Mouse (Mus musculus) heart, postnatal 10 days (tissue): Measurements from ENCODE around the gene Clmp. TPM values are rescaled to one million over a fixed set of nuclear protein-coding genes. Genes with fewer than 3 reads are reported as not detected.
A peak's percentile ranks its signal among the peaks of the same experiment; 100 is the strongest.
"Not testable (repeated sequence)": the region's sequence is repeated elsewhere in the genome, so short reads cannot be mapped to it uniquely, and the experiment has no call there.

Source experiments
- DNase-seq, 2 experiments: peaks; one replicate each; pipeline ENCODE4 v3.0.0; 2021
- intact Hi-C: fragments of 180-260 bp; cut with DNase I; formaldehyde crosslinking; loops from one replicate; pipeline ENCODE4 v1.15.1; 2025
- total RNA-seq, 2 experiments: library from RNA; stranded (reverse); gene quantifications; 2 replicates each; pipeline ENCODE4 v1.2.3; 2021

The Clmp gene
- total RNA-seq, 2 experiments from 2014 or later = 4.8 to 7.8 TPM

- intact Hi-C loops = no loop called here
- no peak for DNase-seq
Measured at GRCm38 (mm10) chr9:40767946-40768345, 82.2 kb downstream of the Clmp start.

GRCm38 (mm10) chr9:40772246-40772645 lies 86.5 kb downstream of the Clmp start:
- intact Hi-C loops = no loop called here
- DNase-seq = peak in 1 of 2 experiments; percentile 50

GRCm38 (mm10) chr9:40773142-40773541 lies 87.4 kb downstream of the Clmp start:
- DNase-seq, intact Hi-C loops: not testable (repeated sequence)

- intact Hi-C loops = no loop called here
- DNase-seq = no peak
Measured at GRCm38 (mm10) chr9:40773869-40774268, 88.1 kb downstream of the Clmp start.

- intact Hi-C loops = no loop called here
- no peak for DNase-seq
Measured at GRCm38 (mm10) chr9:40776044-40776443, 90.3 kb downstream of the Clmp start.

GRCm38 (mm10) chr9:40776459-40777248 lies 90.9 kb downstream of the Clmp start:
- intact Hi-C loops = no loop called here
- DNase-seq = peak; percentile 64

GRCm38 (mm10) chr9:40780111-40780510 lies 94.3 kb downstream of the Clmp start:
- intact Hi-C loops = loop anchor here (2.0 kb wide), 1 partner anchor 19 kb away; no protein-coding TSS in a partner anchor
- DNase-seq = no peak

GRCm38 (mm10) chr9:40780892-40781725 lies 95.3 kb downstream of the Clmp start:
- DNase-seq = peak; percentile 33 to 57
- intact Hi-C loops = loop anchor here (2.0 kb wide), 1 partner anchor 20 kb away; no protein-coding TSS in a partner anchor

- DNase-seq = peak; percentile 70 to 74
- intact Hi-C loops = loop anchor here (2.0 kb wide), 1 partner anchor 21 kb away; no protein-coding TSS in a partner anchor
Measured at GRCm38 (mm10) chr9:40781726-40782581, 96.2 kb downstream of the Clmp start.

GRCm38 (mm10) chr9:40783641-40784373 lies 98.0 kb downstream of the Clmp start:
- intact Hi-C loops = loop anchor here (2.0 kb wide), 1 partner anchor 15 kb away; no protein-coding TSS in a partner anchor
- peak; percentile 71 to 75 for DNase-seq

- no peak for DNase-seq
- intact Hi-C loops = loop anchor here (2.0 kb wide), 1 partner anchor 14 kb away; no protein-coding TSS in a partner anchor
Measured at GRCm38 (mm10) chr9:40784374-40784967, 98.7 kb downstream of the Clmp start.

GRCm38 (mm10) chr9:40785452-40785851 lies 99.7 kb downstream of the Clmp start:
- intact Hi-C loops = loop anchor here (2.0 kb wide), 1 partner anchor 13 kb away; no protein-coding TSS in a partner anchor
- no peak for DNase-seq

GRCm38 (mm10) chr9:40786820-40787219 lies 101.1 kb downstream of the Clmp start:
- DNase-seq = not testable (repeated sequence)

GRCm38 (mm10) chr9:40791864-40792633 lies 106.3 kb downstream of the Clmp start:
- intact Hi-C loops = no loop called here
- no peak for DNase-seq

More at GRCm38 (mm10) chr9:40786820-40787219, 101.1 kb downstream of the Clmp start:
- intact Hi-C loops = not testable (repeated sequence)

- intact Hi-C loops = no loop called here
- DNase-seq = no peak
Measured at GRCm38 (mm10) chr9:40793581-40793980, 107.8 kb downstream of the Clmp start.

GRCm38 (mm10) chr9:40794251-40794650 lies 108.5 kb downstream of the Clmp start:
- no peak for DNase-seq
- intact Hi-C loops = no loop called here

GRCm38 (mm10) chr9:40794926-40795325 lies 109.2 kb downstream of the Clmp start:
- DNase-seq = no peak
- intact Hi-C loops = no loop called here

GRCm38 (mm10) chr9:40795562-40795961 lies 109.8 kb downstream of the Clmp start:
- no peak for DNase-seq
- intact Hi-C loops = no loop called here
